Mouse (Mus musculus) heart, adult 2 months (tissue): ENCODE data around the gene Atp1a2. TPM values are rescaled to one million over a fixed set of nuclear protein-coding genes. Genes with fewer than 3 reads are reported as not detected.
A peak's percentile ranks its signal among the peaks of the same experiment; 100 is the strongest.

ENCODE experiments used
- DNase-seq, 2 experiments: peaks; one replicate each; pipeline ENCODE4 v3.0.0; 2021
- H3K27ac ChIP-seq: fragments of 200-600 bp; 2 replicates; pipeline ENCODE4 v1.8.1; 2022
- H3K27me3 ChIP-seq: fragments of 200-500 bp; 2 replicates; pipeline ENCODE4 v1.6.1; 2012; ENCODE audit warnings: mild to moderate bottlenecking, low read length, inconsistent platforms, mixed read lengths; ENCODE audit not compliant: control insufficient read depth, insufficient read depth
- H3K36me3 ChIP-seq: fragments of 200-500 bp; 2 replicates; pipeline ENCODE4 v1.6.1; 2012; ENCODE audit warnings: low read length, inconsistent platforms; ENCODE audit not compliant: control insufficient read depth, insufficient read depth
- H3K4me1 ChIP-seq: fragments of 200-500 bp; 2 replicates; pipeline ENCODE4 v1.6.1; 2011; ENCODE audit warnings: low read length; ENCODE audit not compliant: control insufficient read depth, insufficient read depth
- H3K4me3 ChIP-seq: fragments of 200-600 bp; 2 replicates; pipeline ENCODE4 v1.8.1; 2022
- H3K79me2 ChIP-seq: fragments of 200-500 bp; replicated peaks from 2 replicates; pipeline ENCODE4 v1.6.1; 2012; ENCODE audit warnings: mild to moderate bottlenecking, inconsistent platforms, low read length, moderate library complexity, mixed read lengths; ENCODE audit not compliant: control insufficient read depth, insufficient read depth
- H3K9ac ChIP-seq: fragments of 200-500 bp; 2 replicates; pipeline ENCODE4 v1.6.1; 2012; ENCODE audit warnings: low read depth, mild to moderate bottlenecking, control low read depth, inconsistent platforms, low read length, mixed read lengths
- CTCF ChIP-seq: fragments of 200-600 bp; IDR thresholded peaks from 2 replicates; pipeline ENCODE4 v1.8.1; 2022; ENCODE audit warnings: antibody characterized with exemption, mild to moderate bottlenecking, moderate library complexity
- EP300 ChIP-seq: fragments of 200-500 bp; IDR thresholded peaks from 2 replicates; pipeline ENCODE4 v1.6.1; 2011; ENCODE audit warnings: low read depth, low read length, control low read depth; ENCODE audit not compliant: insufficient read depth
- POLR2A ChIP-seq: fragments of 200-500 bp; IDR thresholded peaks from 2 replicates; pipeline ENCODE4 v1.6.1; 2011; ENCODE audit warnings: mild to moderate bottlenecking, low read depth, low read length, control low read depth; ENCODE audit not compliant: insufficient read depth
- WGBS: fragments of 180-500 bp; shearing (Covaris S2); methylation state at CpG from one replicate; pipeline ENCODE4 v1.1.7; 2018; 5-methylcytosine and 5-hydroxymethylcytosine counted together
- intact Hi-C: fragments of 180-260 bp; cut with DNase I; formaldehyde crosslinking; loops from one replicate; pipeline ENCODE4 v1.15.1; 2025
- polyA plus RNA-seq: library from polyadenylated mRNA; depleted of rRNA; stranded (reverse); fragments of >200 nt; gene quantifications from 2 replicates; pipeline ENCODE4 v1.2.3, GENCODE M21; 2012
- total RNA-seq, 2 experiments: library from RNA; stranded (reverse); gene quantifications; 2 replicates each; pipeline ENCODE4 v1.2.3; 2021

Atp1a2 gene
- total and polyA plus RNA-seq, 3 experiments = 319 to 588 (median 462) TPM

- Histone ChIP-seq H3K36me3 (no peaks in the 10 kb centered on the region), H3K9ac (no peak overlapping the region), H3K27ac (no peak overlapping the region), H3K27me3 (no peaks in the 10 kb centered on the region), H3K4me1 (no peaks in the 10 kb centered on the region), H3K4me3 (no peak overlapping the region), H3K79me2 (no peaks in the 10 kb centered on the region)
- DNase-seq = no peak
- intact Hi-C loops = no loop called here
- WGBS = 82% methylated on average over 11 of the region's 11 CpGs
- TF ChIP-seq EP300 = no peak
- no peak for TF ChIP-seq POLR2A
- no peak for TF ChIP-seq CTCF
Measured at GRCm38 (mm10) chr1:172288900-172289616, 8.8 kb downstream of the Atp1a2 start.

- H3K4me3 ChIP-seq = no peak overlapping the region
- H3K27ac ChIP-seq = no peak overlapping the region
- TF ChIP-seq CTCF (no peak), EP300 (no peak), POLR2A (no peak)
- no peak for DNase-seq
- 69% methylated on average over 5 of the region's 5 CpGs for WGBS
- no peak overlapping the region for H3K9ac ChIP-seq
- peaks cover 2% of the 10 kb centered on the region; the same call in 1 of the 2 replicates for H3K4me1 ChIP-seq
- H3K27me3 ChIP-seq = no peaks in the 10 kb centered on the region
- H3K36me3 ChIP-seq = peaks cover 8% of the 10 kb centered on the region
- intact Hi-C loops = no loop called here
- H3K79me2 ChIP-seq = no peaks in the 10 kb centered on the region
Measured at GRCm38 (mm10) chr1:172286740-172287139, 11.1 kb downstream of the Atp1a2 start.

- DNase-seq = peak in 1 of 2 experiments; percentile 27
- H3K27ac ChIP-seq = no peak overlapping the region; the same call in 1 of the 2 replicates
Measured at GRCm38 (mm10) chr1:172284221-172284620, 13.6 kb downstream of the Atp1a2 start.

GRCm38 (mm10) chr1:172283073-172283472 lies 14.8 kb downstream of the Atp1a2 start:
- peak in 1 of 2 experiments; percentile 46 for DNase-seq
- Histone ChIP-seq H3K4me1 (peaks cover 3% of the 10 kb centered on the region; the same call in 1 of the 2 replicates), H3K79me2 (no peaks in the 10 kb centered on the region), H3K4me3 (no peak overlapping the region), H3K27me3 (no peaks in the 10 kb centered on the region), H3K27ac (peak overlapping the region; percentile 69), H3K36me3 (peaks cover 8% of the 10 kb centered on the region), H3K9ac (no peak overlapping the region)
- intact Hi-C loops = no loop called here
- 75% methylated on average over 6 of the region's 6 CpGs for WGBS
- TF ChIP-seq EP300 (0 out of 2 replicates have a peak, but pooled peaks have one; percentile 67), CTCF (no peak), POLR2A (no peak)

More at GRCm38 (mm10) chr1:172284221-172284620, 13.6 kb downstream of the Atp1a2 start:
- TF ChIP-seq EP300 (0 out of 2 replicates have a peak, but pooled peaks have one; percentile 39), CTCF (no peak), POLR2A (no peak)
- H3K36me3 ChIP-seq = peaks cover 8% of the 10 kb centered on the region
- H3K4me3 ChIP-seq = no peak overlapping the region
- intact Hi-C loops = no loop called here
- H3K4me1 ChIP-seq = peaks cover 3% of the 10 kb centered on the region; the same call in 1 of the 2 replicates
- H3K27me3 ChIP-seq = no peaks in the 10 kb centered on the region
- no peaks in the 10 kb centered on the region for H3K79me2 ChIP-seq
- 77% methylated on average over 14 of the region's 14 CpGs for WGBS
- H3K9ac ChIP-seq = no peak overlapping the region

- Histone ChIP-seq H3K4me1 (peaks cover 3% of the 10 kb centered on the region; the same call in 1 of the 2 replicates), H3K79me2 (no peaks in the 10 kb centered on the region), H3K36me3 (peaks cover 8% of the 10 kb centered on the region), H3K4me3 (no peak overlapping the region), H3K27me3 (no peaks in the 10 kb centered on the region), H3K27ac (peak overlapping the region; percentile 23; the same call in 1 of the 2 replicates), H3K9ac (no peak overlapping the region)
- 69% methylated on average over 10 of the region's 10 CpGs for WGBS
- DNase-seq = no peak
- TF ChIP-seq EP300 (0 out of 2 replicates have a peak, but pooled peaks have one; percentile 21), POLR2A (no peak), CTCF (peak; percentile 36)
- intact Hi-C loops = loop anchor here (2.0 kb wide), 1 partner anchor 15 kb away; no protein-coding TSS in a partner anchor
Measured at GRCm38 (mm10) chr1:172281522-172282254, 16.2 kb downstream of the Atp1a2 start.
